Mouse (Mus musculus) limb, embryonic 13.5 days (tissue): ENCODE results near the gene Gsg1. TPM values are rescaled to one million over a fixed set of nuclear protein-coding genes. Genes with fewer than 3 reads are reported as not detected.

Experiments
- ATAC-seq: fragments of 200-750 bp; cut with Nextera tagmentation; 2 replicates; pipeline ENCODE4 v1.8.0; 2017; ENCODE audit warnings: low read depth, moderate number of reproducible peaks, moderate TSS enrichment; ENCODE audit not compliant: low FRiP score
- H3K27ac ChIP-seq: fragments of 300-500 bp; sonication (generic); 2 replicates; pipeline ENCODE4 v1.5.1; 2015; ENCODE audit warnings: inconsistent platforms, mild to moderate bottlenecking, moderate library complexity
- H3K27me3 ChIP-seq: fragments of 300-500 bp; sonication (generic); 2 replicates; pipeline ENCODE4 v1.6.1; 2015; ENCODE audit warnings: mild to moderate bottlenecking, inconsistent platforms
- H3K36me3 ChIP-seq: fragments of 300-500 bp; sonication (generic); 2 replicates; pipeline ENCODE4 v1.6.1; 2015; ENCODE audit warnings: inconsistent platforms, mild to moderate bottlenecking, moderate library complexity
- H3K4me1 ChIP-seq: fragments of 300-500 bp; sonication (generic); 2 replicates; pipeline ENCODE4 v1.6.1; 2015; ENCODE audit warnings: inconsistent platforms
- H3K4me2 ChIP-seq: fragments of 300-500 bp; sonication (generic); replicated peaks from 2 replicates; pipeline ENCODE4 v1.6.1; 2015; ENCODE audit warnings: inconsistent platforms, mild to moderate bottlenecking, moderate library complexity
- H3K4me3 ChIP-seq: fragments of 300-500 bp; sonication (generic); 2 replicates; pipeline ENCODE4 v1.5.1; 2015; ENCODE audit warnings: moderate library complexity, mild to moderate bottlenecking, inconsistent platforms
- H3K9ac ChIP-seq: fragments of 300-500 bp; sonication (generic); 2 replicates; pipeline ENCODE4 v1.6.1; 2015; ENCODE audit warnings: mild to moderate bottlenecking, inconsistent platforms
- H3K9me3 ChIP-seq: fragments of 300-500 bp; sonication (generic); 2 replicates; pipeline ENCODE4 v1.6.1; 2016; ENCODE audit warnings: inconsistent platforms
- WGBS: fragments of 180-500 bp; shearing (Covaris S2); methylation state at CpG from one replicate; pipeline ENCODE4 v1.1.7; 2015; 5-methylcytosine and 5-hydroxymethylcytosine counted together
- polyA plus RNA-seq: library from polyadenylated mRNA; unstranded; fragments of >200 nt; fragmentation: Nextera tagmentation; extraction: Ambion mirVana; gene quantifications from 2 replicates; pipeline ENCODE4 v1.2.1, GENCODE M21; 2015

Gene Gsg1
- 0.86 and 1.0 TPM in 2 replicates for polyA plus RNA-seq

DNA sequence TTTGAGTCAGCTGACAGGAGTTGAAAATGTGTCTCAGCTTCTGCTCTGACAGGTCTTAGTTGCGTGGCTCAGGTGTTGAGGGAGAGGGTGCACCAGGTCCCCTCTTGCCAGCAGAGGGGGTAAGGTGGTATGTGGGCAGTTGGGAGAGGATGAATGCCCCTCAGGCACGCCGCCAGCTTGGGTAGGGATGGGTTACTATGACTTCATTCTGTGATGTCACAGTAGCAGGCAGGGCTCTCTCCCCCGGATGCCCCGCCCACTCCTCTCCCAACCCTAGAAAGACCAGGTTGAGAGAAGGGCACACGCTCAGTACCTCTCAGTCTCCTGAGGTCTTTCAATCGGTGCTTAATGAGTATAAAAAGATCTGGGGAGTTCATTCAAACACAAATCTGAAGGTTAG is at the start of gene Gsg1:
Gsg1 (minus strand) TSS at position 199 of the 400 bp plus-strand sequence.
- WGBS, result 70% methylated on average over 7 of the region's 7 CpGs
- Histone ChIP-seq H3K27ac (no peak within 1 kb of the TSS), H3K9me3 (no peaks in the 10 kb centered on the region), H3K4me1 (peaks cover 40% of the 10 kb centered on the region), H3K4me2 (no peak within 1 kb of the TSS), H3K27me3 (no peaks in the 10 kb centered on the region), H3K36me3 (no peaks in the 10 kb centered on the region), H3K4me3 (no peak within 1 kb of the TSS), H3K9ac (no peak within 1 kb of the TSS)
- ATAC-seq, result no peak

DNA sequence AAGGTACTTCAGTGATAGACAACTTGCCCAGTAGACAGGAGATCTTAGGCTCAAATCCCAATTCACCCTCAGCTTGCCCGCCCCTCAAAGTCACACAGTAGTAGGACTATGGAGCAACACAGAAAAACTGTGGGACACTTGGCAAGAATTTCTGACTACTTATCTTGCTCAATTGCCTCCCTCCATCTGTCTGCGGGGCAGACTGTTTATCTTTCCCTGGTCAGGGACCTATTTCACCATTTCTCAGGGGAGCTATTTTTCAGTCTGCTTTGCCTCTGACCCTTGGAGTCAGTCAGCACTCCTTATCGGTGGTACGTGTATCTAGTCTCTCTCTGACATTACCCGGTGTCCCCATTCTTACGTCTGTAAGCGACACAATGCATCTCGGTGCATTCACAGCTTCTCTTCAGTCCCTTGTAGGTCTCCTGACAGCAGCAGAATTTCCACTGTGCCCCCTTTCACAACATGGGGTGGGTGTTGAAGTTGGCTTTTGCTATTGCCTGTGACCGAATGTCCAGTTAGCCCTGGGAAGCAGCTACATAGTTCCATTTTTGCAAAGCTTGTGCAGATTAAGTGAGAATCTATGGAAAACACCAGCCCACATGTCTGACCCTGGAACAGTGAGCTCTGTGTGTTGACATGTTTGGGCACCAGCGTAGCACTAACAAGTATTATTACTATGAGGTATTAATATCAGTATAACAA is 48.4 kb upstream of the Gsg1 start:
- Histone ChIP-seq H3K9me3 (no peaks in the 10 kb centered on the region), H3K27ac (no peak overlapping the region), H3K27me3 (no peaks in the 10 kb centered on the region), H3K4me2 (no peak overlapping the region), H3K4me3 (no peak overlapping the region), H3K36me3 (no peaks in the 10 kb centered on the region), H3K9ac (no peak overlapping the region), H3K4me1 (peaks cover 16% of the 10 kb centered on the region)
- no peak for ATAC-seq
- 86% methylated on average over 10 of the region's 10 CpGs for WGBS

DNA sequence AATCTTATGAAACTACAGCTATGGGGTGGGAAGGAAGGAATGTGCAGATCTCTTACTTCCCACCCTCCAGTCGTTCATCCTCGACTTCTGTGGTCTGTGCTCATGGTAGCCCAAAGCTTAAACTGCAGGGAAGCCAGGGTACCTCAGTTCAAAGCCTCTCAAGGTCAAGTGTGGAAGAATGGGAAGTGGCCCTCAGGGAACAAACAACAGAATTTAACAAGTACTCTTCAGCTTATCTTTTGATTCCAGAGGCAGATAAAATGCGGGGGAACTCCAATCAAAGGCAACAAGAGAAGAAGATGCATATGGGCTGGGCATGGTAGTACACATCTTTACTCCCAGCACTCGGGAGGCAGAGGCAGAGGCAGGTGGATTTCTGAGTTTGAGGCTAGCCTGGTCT is 46.3 kb upstream of the Gsg1 start:
- Histone ChIP-seq H3K36me3 (no peaks in the 10 kb centered on the region), H3K4me3 (no peak overlapping the region), H3K9ac (no peak overlapping the region), H3K4me1 (peaks cover 28% of the 10 kb centered on the region), H3K27ac (no peak overlapping the region), H3K4me2 (no peak overlapping the region), H3K27me3 (no peaks in the 10 kb centered on the region), H3K9me3 (no peaks in the 10 kb centered on the region)
- no peak for ATAC-seq
- WGBS, result 82% methylated on average over 4 of the region's 4 CpGs

DNA sequence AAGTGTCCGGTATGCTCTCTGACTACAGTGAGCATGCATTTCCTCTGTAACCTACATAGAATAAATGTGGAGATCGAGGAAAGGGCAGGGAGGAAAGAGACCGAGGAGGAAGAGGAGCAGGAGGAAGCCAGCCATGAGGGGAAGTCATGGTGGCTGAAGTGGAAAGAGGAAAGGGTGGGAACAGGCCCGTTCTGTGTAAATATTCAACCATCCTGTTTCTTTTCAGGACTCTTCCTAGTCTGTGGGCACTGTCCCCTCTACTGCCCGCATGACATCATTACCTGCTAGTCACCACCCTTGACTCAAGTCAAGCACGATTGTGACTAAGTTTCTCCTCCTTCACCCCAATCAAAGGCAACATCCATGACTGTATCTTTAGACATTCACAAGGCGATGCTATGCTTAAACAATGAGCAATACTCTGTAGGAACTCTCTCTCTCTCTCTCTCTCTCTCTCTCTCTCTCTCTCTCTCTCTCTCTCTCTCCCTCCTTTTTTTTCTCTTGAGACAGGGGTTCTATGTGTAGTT is 44.9 kb upstream of the Gsg1 start:
- ATAC-seq, result no peak

DNA sequence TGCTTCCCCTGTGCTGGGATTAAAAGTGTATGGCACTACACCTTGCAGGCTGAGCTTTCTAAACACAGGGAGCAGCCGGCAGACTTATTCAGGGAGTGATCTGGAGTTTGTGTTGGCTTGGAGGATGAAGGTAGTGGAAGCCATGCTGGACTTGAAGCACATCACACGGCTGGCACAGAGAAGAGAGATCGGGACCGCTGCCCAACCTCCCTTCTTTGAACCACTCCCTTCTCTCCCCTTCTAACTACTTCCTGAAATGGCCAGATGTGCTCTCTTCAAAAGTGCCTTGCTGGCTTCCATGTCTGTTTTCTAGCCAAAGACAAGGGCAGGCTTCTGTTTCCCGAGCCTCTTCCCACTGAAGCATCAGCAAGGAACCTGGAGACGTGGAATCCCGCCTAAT is 43.4 kb upstream of the Gsg1 start:
- Histone ChIP-seq H3K27ac (no peak overlapping the region), H3K9ac (no peak overlapping the region), H3K9me3 (no peaks in the 10 kb centered on the region), H3K4me2 (no peak overlapping the region), H3K4me1 (peaks cover 20% of the 10 kb centered on the region), H3K36me3 (no peaks in the 10 kb centered on the region), H3K4me3 (no peak overlapping the region), H3K27me3 (no peaks in the 10 kb centered on the region)
- 86% methylated on average over 7 of the region's 7 CpGs for WGBS
- no peak for ATAC-seq

More for the DNA sequence above, 44.9 kb upstream of the Gsg1 start:
- Histone ChIP-seq H3K9me3 (no peaks in the 10 kb centered on the region), H3K4me1 (peaks cover 24% of the 10 kb centered on the region), H3K4me2 (no peak overlapping the region), H3K4me3 (no peak overlapping the region), H3K9ac (no peak overlapping the region), H3K36me3 (no peaks in the 10 kb centered on the region), H3K27me3 (no peaks in the 10 kb centered on the region), H3K27ac (no peak overlapping the region)
- 96% methylated on average over 7 of the region's 7 CpGs for WGBS

DNA sequence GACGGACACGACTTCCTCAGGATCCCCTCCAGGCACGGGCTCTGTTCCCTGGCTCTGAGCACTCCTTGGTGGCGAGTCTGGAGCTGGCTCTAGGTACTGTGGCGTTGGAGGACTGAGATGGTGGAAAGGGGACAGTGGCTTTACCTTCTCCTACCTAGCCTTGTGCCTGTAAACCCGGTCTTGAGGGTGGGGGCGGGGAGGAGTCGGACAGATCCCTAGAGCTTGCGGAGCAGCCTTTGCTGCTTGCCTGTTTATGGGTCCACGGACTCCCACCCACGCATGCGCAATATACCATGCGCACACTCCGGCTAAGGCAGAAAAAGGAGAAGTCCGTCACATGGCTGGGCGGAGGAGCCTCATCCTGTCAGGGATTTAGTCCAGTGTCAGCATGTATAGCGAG is 42.1 kb upstream of the Gsg1 start:
- Histone ChIP-seq H3K4me1 (peaks cover 22% of the 10 kb centered on the region), H3K27ac (no peak overlapping the region; the same call in 1 of the 2 replicates), H3K27me3 (no peaks in the 10 kb centered on the region), H3K4me2 (no peak overlapping the region; the same call in 1 of the 2 replicates), H3K36me3 (no peaks in the 10 kb centered on the region), H3K9ac (no peak overlapping the region), H3K9me3 (no peaks in the 10 kb centered on the region), H3K4me3 (no peak overlapping the region)
- 65% methylated on average over 17 of the region's 17 CpGs for WGBS
- ATAC-seq, result no peak

DNA sequence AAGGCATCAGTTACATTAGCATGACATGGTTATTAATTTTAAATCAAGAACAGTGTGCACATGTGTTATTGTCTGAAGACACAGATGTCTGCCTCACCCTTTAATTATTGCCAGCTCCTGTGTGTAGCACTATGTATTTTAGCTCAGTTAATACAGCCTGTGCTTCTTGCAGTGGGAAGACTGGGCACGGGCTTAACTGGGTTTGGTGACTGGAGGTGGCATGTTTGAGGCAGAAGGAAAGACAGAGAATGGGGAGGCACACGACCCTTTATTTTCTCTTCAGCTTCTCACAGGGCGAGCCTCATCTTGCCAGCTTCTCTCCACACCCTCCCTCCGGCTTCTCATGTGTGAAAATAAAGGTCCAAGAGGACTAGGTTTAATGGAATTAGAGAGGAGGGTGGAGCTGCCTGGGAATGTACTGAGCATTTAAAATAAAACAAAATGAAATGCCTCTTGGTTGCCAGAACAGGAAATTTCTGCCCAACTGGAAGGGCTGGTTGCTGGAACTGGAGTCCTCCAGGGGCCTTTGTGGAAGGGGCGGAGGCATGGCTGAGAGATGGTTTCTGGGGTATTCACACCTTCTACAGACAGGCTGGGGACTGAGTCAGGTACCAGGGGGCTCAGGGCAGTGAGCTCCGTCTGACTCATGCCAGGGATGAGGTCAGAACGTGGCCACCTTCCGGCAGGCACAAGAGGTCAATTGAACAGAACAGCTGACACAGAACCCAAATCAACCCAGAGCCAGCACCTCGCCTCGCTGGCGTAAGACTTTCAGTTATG is 41.1 kb upstream of the Gsg1 start:
- Histone ChIP-seq H3K9me3 (no peaks in the 10 kb centered on the region), H3K4me3 (no peak overlapping the region), H3K4me2 (0 out of 2 replicates have a peak overlapping the region, but pooled peaks have one; percentile 1), H3K27me3 (no peaks in the 10 kb centered on the region), H3K9ac (no peak overlapping the region), H3K4me1 (peaks cover 22% of the 10 kb centered on the region), H3K36me3 (no peaks in the 10 kb centered on the region), H3K27ac (peak overlapping the region; percentile 4)
- ATAC-seq, result no peak
- 60% methylated on average over 11 of the region's 11 CpGs for WGBS

DNA sequence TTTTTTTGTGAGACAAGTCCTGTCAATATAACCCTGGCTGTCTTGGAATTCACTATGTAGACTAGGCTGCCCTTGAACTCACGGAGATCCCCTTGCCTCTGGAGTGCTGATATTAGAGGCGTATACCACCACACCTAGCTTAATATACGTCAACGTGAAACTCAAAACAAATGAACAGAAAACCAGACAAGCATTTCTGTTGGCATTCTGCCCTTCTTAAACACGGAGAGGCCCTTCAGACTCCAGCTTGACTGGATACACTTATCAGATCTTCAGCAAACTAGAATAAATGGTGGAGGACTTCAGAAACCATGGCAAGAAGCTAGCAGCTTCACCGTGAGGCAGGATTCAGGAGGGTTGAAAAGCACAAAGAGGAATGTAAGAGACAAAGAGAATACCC is 40.0 kb upstream of the Gsg1 start:
- Histone ChIP-seq H3K36me3 (no peaks in the 10 kb centered on the region), H3K27me3 (no peaks in the 10 kb centered on the region), H3K4me1 (peaks cover 22% of the 10 kb centered on the region), H3K9me3 (no peaks in the 10 kb centered on the region), H3K4me3 (no peak overlapping the region), H3K9ac (no peak overlapping the region), H3K4me2 (no peak overlapping the region), H3K27ac (no peak overlapping the region)
- no peak for ATAC-seq
- 75% methylated on average over 6 of the region's 6 CpGs for WGBS

DNA sequence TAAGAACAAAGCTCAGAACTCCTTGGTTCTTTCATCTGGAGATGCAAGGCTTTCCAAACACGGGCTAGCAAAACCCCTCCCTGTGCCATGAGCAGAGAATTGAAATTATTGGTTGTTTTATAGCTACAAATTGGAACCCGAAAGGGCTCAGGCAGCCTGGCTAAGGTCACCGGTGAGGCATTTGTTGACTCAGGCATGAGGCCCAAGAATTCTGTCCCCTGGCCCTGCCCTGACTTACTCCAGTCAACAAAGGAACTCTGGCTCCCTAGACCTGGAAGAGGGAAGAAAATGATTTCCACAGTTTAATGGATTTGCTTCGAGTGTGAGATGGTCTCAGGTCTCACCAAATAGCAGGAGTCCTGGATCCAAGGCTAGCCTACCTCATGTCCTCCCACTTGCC is 38.2 kb upstream of the Gsg1 start:
- no peaks in the 10 kb centered on the region for H3K36me3 ChIP-seq
- no peaks in the 10 kb centered on the region for H3K9me3 ChIP-seq
- H3K9ac ChIP-seq, result no peak overlapping the region
- H3K4me2 ChIP-seq, result no peak overlapping the region
- H3K4me3 ChIP-seq, result no peak overlapping the region
- H3K4me1 ChIP-seq, result peaks cover 22% of the 10 kb centered on the region
- WGBS, result 47% methylated on average over 4 of the region's 4 CpGs
- H3K27me3 ChIP-seq, result no peaks in the 10 kb centered on the region
- ATAC-seq, result no peak; the same call in 1 of the 2 replicates
- no peak overlapping the region for H3K27ac ChIP-seq

DNA sequence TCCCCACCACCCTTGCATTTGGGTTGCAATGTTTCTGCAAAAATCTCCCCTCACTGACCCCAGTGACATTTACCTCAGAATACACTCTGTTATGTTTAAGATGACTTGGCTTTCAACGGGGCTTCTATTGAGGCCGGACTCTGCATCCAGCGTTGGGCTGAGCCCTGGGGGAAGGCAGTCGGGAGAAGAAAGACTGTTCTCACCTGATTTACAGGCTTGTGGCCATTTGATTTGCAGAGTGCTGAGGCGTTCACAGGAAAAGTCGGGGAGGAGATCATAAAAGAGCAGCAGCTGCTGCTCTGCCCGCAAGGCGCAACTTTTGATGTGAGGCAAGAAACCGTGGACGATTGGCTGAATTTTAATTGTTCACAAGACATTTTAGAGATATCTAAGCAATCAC is 25.7 kb upstream of the Gsg1 start:
- H3K27me3 ChIP-seq, result no peaks in the 10 kb centered on the region
- WGBS, result 6% methylated on average over 10 of the region's 10 CpGs
- no peaks in the 10 kb centered on the region for H3K9me3 ChIP-seq
- 0 out of 2 replicates have a peak, but pooled peaks have one; percentile 24 for ATAC-seq
- H3K36me3 ChIP-seq, result no peaks in the 10 kb centered on the region
- H3K27ac ChIP-seq, result no peak overlapping the region
- no peak overlapping the region for H3K9ac ChIP-seq
- 0 out of 2 replicates have a peak overlapping the region, but pooled peaks have one; percentile 7 for H3K4me2 ChIP-seq
- H3K4me1 ChIP-seq, result peaks cover 13% of the 10 kb centered on the region
- no peak overlapping the region for H3K4me3 ChIP-seq

DNA sequence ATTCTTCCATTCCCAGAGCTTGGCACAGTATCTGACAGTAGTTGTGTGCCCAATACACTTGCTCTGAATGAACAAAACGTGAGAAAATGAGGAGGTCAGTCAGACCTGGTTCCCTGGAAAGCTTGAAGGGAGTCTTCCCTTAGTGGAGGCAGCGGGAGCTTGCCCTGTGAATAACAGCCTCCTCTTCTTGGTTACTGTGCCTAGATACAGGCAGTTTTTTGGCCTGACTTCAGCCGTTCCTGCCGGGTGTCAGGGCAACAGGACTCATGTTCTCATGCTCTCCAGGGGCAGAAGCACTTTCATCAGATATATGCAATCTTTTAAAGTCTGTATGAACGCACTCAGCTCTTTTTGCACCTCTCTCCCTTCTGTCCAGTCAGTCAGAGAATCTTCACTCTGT is 25.1 kb upstream of the Gsg1 start:
- no peaks in the 10 kb centered on the region for H3K9me3 ChIP-seq
- no peak for ATAC-seq
- peaks cover 13% of the 10 kb centered on the region for H3K4me1 ChIP-seq
- H3K4me2 ChIP-seq, result no peak overlapping the region
- H3K27ac ChIP-seq, result no peak overlapping the region
- H3K27me3 ChIP-seq, result no peaks in the 10 kb centered on the region
- WGBS, result 46% methylated on average over 5 of the region's 5 CpGs
- no peak overlapping the region for H3K9ac ChIP-seq
- no peak overlapping the region for H3K4me3 ChIP-seq
- no peaks in the 10 kb centered on the region for H3K36me3 ChIP-seq

DNA sequence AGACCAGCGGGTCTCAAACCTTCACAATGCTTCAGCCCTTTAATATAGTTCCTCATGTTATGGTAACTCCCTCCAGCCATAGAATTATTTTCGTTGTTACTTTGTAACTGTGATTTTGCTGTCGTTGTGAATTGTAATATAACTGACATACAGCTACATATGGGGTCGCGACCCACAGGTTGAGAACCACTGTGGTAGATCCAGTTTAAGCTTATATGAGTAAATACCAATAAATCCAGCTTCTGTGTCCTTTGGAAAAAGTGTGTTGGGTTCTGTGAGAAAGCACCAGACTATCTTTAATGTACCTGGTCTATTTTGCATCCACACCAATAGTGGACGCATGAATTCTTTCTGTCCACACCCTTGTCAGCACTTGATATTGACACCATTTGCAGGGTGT is 24.2 kb upstream of the Gsg1 start:
- WGBS, result 86% methylated on average over 6 of the region's 6 CpGs
- Histone ChIP-seq H3K9ac (no peak overlapping the region), H3K4me1 (peaks cover 15% of the 10 kb centered on the region), H3K27me3 (no peaks in the 10 kb centered on the region), H3K4me2 (no peak overlapping the region), H3K4me3 (no peak overlapping the region), H3K36me3 (no peaks in the 10 kb centered on the region), H3K9me3 (no peaks in the 10 kb centered on the region), H3K27ac (no peak overlapping the region)
- no peak for ATAC-seq
